Mouse (Mus musculus) heart, postnatal 0 days (tissue): ENCODE results near the gene Grin2c. TPM values are rescaled to one million over a fixed set of nuclear protein-coding genes. Genes with fewer than 3 reads are reported as not detected.
A peak's percentile ranks its signal among the peaks of the same experiment; 100 is the strongest.

Source experiments
- ATAC-seq: fragments of 200-750 bp; cut with Nextera tagmentation; 2 replicates; pipeline ENCODE4 v1.8.0; 2017; ENCODE audit warnings: low read depth, moderate number of reproducible peaks, moderate library complexity; ENCODE audit not compliant: insufficient read depth
- DNase-seq: peaks from one replicate; pipeline ENCODE4 v3.0.0-alpha.2; 2016; ENCODE audit warnings: low spot score
- H3K27ac ChIP-seq: fragments of 300-500 bp; sonication (generic); 2 replicates; pipeline ENCODE4 v1.5.1; 2014; ENCODE audit warnings: low read depth, mild to moderate bottlenecking
- H3K27me3 ChIP-seq: fragments of 300-500 bp; sonication (generic); 2 replicates; pipeline ENCODE4 v1.6.1; 2014; ENCODE audit warnings: low read length, mixed read lengths; ENCODE audit not compliant: control insufficient read depth, insufficient read depth
- H3K36me3 ChIP-seq: fragments of 300-500 bp; sonication (generic); replicated peaks from 2 replicates; pipeline ENCODE4 v1.6.1; 2014; ENCODE audit warnings: low read length, mixed read lengths; ENCODE audit not compliant: control insufficient read depth, insufficient read depth
- H3K4me1 ChIP-seq: fragments of 300-500 bp; sonication (generic); 2 replicates; pipeline ENCODE4 v1.6.1; 2014; ENCODE audit warnings: antibody characterized with exemption; ENCODE audit not compliant: control insufficient read depth, insufficient read depth
- H3K4me2 ChIP-seq: fragments of 300-500 bp; sonication (generic); 2 replicates; pipeline ENCODE4 v1.6.1; 2014; ENCODE audit warnings: low read depth, mild to moderate bottlenecking, low read length, moderate library complexity
- H3K4me3 ChIP-seq: fragments of 300-500 bp; sonication (generic); 2 replicates; pipeline ENCODE4 v1.5.1; 2014; ENCODE audit warnings: low read depth, low read length
- H3K9ac ChIP-seq: fragments of 300-500 bp; sonication (generic); replicated peaks from 2 replicates; pipeline ENCODE4 v1.6.1; 2014; ENCODE audit warnings: low read depth, low read length, mixed read lengths
- H3K9me3 ChIP-seq: fragments of 300-500 bp; sonication (generic); replicated peaks from 2 replicates; pipeline ENCODE4 v1.6.1; 2016; ENCODE audit warnings: low read length; ENCODE audit not compliant: control insufficient read depth
- CTCF ChIP-seq: IDR thresholded peaks from 2 replicates; pipeline ENCODE4 v1.5.1; 2016; ENCODE audit warnings: antibody characterized with exemption, control low read depth, low read depth
- EP300 ChIP-seq: IDR thresholded peaks from 2 replicates; pipeline ENCODE4 v1.6.1; 2016; ENCODE audit warnings: antibody characterized with exemption, low read depth
- WGBS: fragments of 180-500 bp; shearing (Covaris S2); extraction: QIAGEN DNeasy Blood & Tissue Kit; methylation state at CpG from one replicate; pipeline ENCODE4 v1.1.7; 2014; 5-methylcytosine and 5-hydroxymethylcytosine counted together
- polyA plus RNA-seq: library from polyadenylated mRNA; unstranded; fragments of >200 nt; fragmentation: Nextera tagmentation; extraction: Ambion mirVana; gene quantifications from 2 replicates; pipeline ENCODE4 v1.2.1, GENCODE M21; 2015
- total RNA-seq: library from RNA; depleted of rRNA; stranded (reverse); fragments of >200 nt; gene quantifications from 2 replicates; pipeline ENCODE4 v1.2.3, GENCODE M21; 2014; ENCODE audit warnings: low replicate concordance

Grin2c gene
- total and polyA plus RNA-seq, 2 experiments from 2014 or later: 1.6 TPM; not detected in 1

DNA sequence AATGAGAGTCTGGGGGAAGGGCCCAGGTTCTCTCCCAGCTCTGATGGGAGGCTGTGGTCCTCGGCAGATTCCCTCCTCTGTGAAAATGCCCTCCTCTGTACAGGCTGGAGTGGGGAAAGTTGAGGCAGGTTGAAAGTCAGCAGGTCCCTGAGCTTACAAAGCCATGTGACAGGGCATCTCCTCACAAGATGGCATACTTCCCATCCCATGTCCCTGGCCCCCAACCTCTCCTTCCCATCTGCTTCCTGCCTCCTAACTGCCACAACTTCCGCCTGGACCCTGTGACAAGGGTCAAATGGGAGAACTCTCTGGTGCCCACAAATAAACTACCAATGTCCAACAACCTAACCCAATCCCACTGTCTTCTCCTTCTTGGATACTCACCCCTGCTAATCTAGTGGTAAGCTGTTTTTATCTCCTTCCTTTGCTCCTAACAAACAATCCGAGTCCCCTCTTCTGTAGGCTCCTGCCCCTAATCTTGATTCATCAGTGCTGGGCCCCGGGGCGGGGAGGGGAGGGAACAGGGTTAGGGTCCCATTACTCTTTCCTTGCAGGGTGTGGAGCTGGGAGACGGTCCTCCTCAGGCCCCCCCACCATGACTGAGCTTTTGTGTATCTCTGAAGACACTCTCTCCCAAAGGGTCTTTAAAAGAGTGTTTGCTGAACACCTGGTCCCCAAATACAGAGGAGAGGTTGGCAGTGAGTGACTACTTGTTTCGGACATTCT lies 2.7 kb downstream of the Grin2c start:
- H3K36me3 ChIP-seq: peaks cover 6% of the 10 kb centered on the region; the same call in 1 of the 2 replicates
- no peak overlapping the region for H3K9ac ChIP-seq
- no peaks in the 10 kb centered on the region for H3K9me3 ChIP-seq
- no peak overlapping the region for H3K4me2 ChIP-seq
- ATAC-seq (no peak), DNase-seq (no peak)
- no peak for TF ChIP-seq EP300
- no peak for TF ChIP-seq CTCF
- H3K27me3 ChIP-seq: peaks cover 94% of the 10 kb centered on the region
- no peak overlapping the region for H3K27ac ChIP-seq
- no peak overlapping the region for H3K4me3 ChIP-seq
- peaks cover 13% of the 10 kb centered on the region; the same call in 1 of the 2 replicates for H3K4me1 ChIP-seq
- 69% methylated on average over 7 of the region's 7 CpGs for WGBS

DNA sequence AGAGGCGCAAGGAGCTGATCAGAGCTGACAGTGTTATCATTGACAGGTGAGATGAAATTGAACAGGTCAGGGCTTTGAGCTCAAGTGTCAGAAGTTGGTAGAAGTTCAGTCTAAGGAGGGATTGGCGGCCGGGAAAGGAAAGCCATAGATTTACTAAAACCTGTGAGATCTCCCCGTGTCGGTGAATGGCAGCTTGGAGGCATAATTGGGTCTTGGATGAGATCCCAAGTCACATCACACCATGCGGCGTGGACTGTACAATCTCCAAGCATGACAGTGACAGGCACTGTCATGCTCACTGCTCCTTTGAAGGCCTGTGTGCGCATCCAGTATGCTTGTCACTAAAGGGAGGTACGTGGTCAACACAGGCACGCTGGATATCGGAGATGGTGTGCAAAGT lies 4.1 kb downstream of the Grin2c start:
- Histone ChIP-seq H3K4me2 (no peak overlapping the region), H3K4me1 (peaks cover 13% of the 10 kb centered on the region; the same call in 1 of the 2 replicates), H3K9me3 (no peaks in the 10 kb centered on the region), H3K36me3 (no peaks in the 10 kb centered on the region), H3K9ac (no peak overlapping the region), H3K27ac (no peak overlapping the region), H3K4me3 (no peak overlapping the region), H3K27me3 (peaks cover 100% of the 10 kb centered on the region)
- no peak for TF ChIP-seq CTCF
- no peak for TF ChIP-seq EP300
- no peak for DNase-seq
- 61% methylated on average over 11 of the region's 11 CpGs for WGBS
- no peak for ATAC-seq

DNA sequence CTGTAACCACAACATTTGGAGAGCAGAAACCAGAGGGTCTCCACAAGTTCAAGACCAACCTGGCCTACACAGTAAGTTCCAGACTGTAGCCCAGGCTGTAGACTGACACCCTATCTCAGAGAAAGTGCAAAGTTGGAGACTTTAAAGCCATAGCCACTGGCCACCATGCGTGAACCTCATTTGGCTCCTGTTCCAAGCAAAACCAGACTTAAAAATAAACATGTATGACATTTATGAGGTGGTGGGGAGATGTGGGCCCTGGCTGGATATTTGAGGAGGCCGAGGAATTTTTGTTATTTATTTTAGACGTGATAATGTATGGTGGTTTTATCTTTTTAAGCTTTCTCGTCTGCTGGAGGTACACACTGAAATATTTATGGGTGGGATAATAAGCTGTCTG lies 7.9 kb downstream of the Grin2c start:
- DNase-seq (no peak), ATAC-seq (no peak)
- H3K9ac ChIP-seq: no peak overlapping the region
- no peak for TF ChIP-seq CTCF
- no peak for TF ChIP-seq EP300
- no peak overlapping the region for H3K4me2 ChIP-seq
- H3K27me3 ChIP-seq: peaks cover 98% of the 10 kb centered on the region
- H3K36me3 ChIP-seq: no peaks in the 10 kb centered on the region
- 59% methylated on average over 4 of the region's 4 CpGs for WGBS
- no peaks in the 10 kb centered on the region for H3K9me3 ChIP-seq
- H3K27ac ChIP-seq: no peak overlapping the region
- H3K4me1 ChIP-seq: no peaks in the 10 kb centered on the region
- no peak overlapping the region for H3K4me3 ChIP-seq

DNA sequence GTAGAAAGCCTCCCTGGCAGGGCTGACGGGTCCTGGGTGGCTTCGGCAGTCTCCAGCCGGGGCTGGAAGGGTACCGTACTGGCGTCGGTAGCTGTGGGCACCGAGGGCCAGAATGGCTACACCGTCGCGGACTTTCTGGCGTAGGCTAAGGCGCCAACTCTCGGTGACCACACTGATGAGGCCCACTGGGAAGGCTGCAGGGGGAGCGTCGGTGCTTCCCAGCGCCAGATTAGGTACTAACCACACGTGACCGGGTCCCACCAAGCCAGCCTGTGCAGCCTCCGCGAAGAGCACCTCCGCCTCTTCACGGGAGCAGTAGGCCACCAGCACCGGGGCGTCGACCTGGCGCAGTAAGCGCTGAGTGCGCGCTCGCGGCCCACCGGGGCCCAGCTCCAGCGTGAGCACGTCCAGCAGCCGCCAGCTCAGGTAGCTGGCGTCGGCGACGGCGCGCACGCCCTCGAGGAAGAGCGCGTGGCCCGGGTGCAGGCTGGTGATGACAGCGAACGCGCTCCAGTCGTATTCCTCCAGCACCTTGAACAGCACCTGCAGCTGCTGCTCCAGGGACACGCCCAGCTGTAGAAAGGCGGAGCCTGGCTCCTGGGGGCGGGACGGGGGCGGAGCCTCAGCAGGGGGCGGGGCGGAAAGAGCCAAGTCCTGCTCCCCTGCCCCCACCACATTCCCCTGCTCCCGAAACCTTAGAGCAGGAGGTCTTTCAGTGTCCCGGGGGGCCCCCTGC lies 9.1 kb downstream of the Grin2c start:
- H3K4me3 ChIP-seq: peak overlapping the region; percentile 7; the same call in 1 of the 2 replicates
- ATAC-seq: no peak

DNA sequence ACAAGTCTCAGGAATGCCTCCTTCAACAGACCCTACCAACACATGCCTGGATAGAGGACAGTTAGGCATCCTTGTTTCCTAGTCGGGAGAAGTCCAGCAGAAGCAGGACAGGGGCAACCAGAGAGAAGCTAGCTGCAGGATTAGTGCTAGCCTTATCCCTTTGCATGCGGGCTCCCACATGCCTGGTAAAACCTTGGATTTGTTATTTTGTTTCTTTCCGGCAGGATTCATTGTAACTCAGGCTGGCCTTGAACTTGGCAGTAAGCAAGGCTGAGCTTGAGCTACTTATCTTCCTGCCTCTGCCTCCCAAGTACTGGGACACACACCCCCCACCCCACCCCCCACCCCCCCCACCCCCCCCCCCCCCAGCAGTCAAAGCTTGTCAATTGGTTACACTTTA lies 15.8 kb downstream of the Grin2c start:
- H3K4me3 ChIP-seq: no peak overlapping the region
- no peak overlapping the region for H3K9ac ChIP-seq
- 0 out of 2 replicates have a peak, but pooled peaks cover 8% of the 10 kb centered on the region for H3K4me1 ChIP-seq
- WGBS: 48% methylated on average over 3 of the region's 3 CpGs
- TF ChIP-seq CTCF (no peak), EP300 (no peak)
- H3K9me3 ChIP-seq: no peaks in the 10 kb centered on the region
- peaks cover 91% of the 10 kb centered on the region for H3K27me3 ChIP-seq
- H3K36me3 ChIP-seq: no peaks in the 10 kb centered on the region
- no peak overlapping the region for H3K27ac ChIP-seq
- H3K4me2 ChIP-seq: no peak overlapping the region
- DNase-seq: no peak
- ATAC-seq: no peak

More for the DNA sequence above, 9.1 kb downstream of the Grin2c start:
- DNase-seq: no peak
- no peak for TF ChIP-seq CTCF
- TF ChIP-seq EP300: no peak
- H3K4me1 ChIP-seq: no peaks in the 10 kb centered on the region
- H3K36me3 ChIP-seq: no peaks in the 10 kb centered on the region
- peak overlapping the region; percentile 7; the same call in 1 of the 2 replicates for H3K4me2 ChIP-seq
- H3K27ac ChIP-seq: no peak overlapping the region
- peaks cover 96% of the 10 kb centered on the region for H3K27me3 ChIP-seq
- H3K9me3 ChIP-seq: no peaks in the 10 kb centered on the region
- H3K9ac ChIP-seq: no peak overlapping the region
- WGBS: 17% methylated on average over 57 of the region's 59 CpGs
